Mouse (Mus musculus): ENCODE data around the gene Ppp1r18. TPM values are rescaled to one million over a fixed set of nuclear protein-coding genes. Genes with fewer than 3 reads are reported as not detected.

The Ppp1r18 gene
- polyA plus RNA-seq, 1 experiment from 2014 or later = 24.9 TPM

DNA sequence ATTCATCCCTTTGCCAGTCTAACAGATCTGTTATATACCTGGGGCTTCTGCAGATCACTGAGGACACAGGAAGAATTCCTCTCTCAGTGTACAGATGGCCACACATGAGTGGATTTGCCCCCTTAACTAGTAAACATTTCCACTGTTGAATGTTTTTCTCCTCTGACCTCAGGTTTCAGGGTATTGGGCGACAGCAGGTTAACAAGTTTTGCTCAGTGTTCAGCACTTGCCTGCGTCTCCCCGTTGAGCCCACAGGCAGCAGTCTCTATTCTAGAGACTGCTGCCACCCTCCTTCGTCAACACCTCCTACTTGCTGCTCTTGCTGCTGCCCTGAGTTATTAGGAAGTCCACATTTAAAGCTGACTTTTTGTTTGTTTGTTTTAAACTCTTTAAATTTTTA is 56.3 kb downstream of the Ppp1r18 start:
- Histone ChIP-seq H3K4me3 (replicated peaks; ENCODE audit: low read length) (no peak overlapping the region), H3K9ac (replicated peaks; ENCODE audit: low read depth, low read length) (0 out of 2 replicates have a peak overlapping the region, but pooled peaks have one; percentile 5), H3K4me2 (ENCODE audit: low read length) (no peak overlapping the region), H3K36me3 (ENCODE audit: control insufficient read depth, insufficient read depth) (peaks cover 19% of the 10 kb centered on the region), H3K27me3 (replicated peaks; ENCODE audit: control insufficient read depth, insufficient read depth, low read length) (no peaks in the 10 kb centered on the region), H3K4me1 (replicated peaks; ENCODE audit: control insufficient read depth, insufficient read depth, low read length) (peaks cover 27% of the 10 kb centered on the region), H3K27ac (ENCODE audit: low read length) (no peak overlapping the region), H3K9me3 (ENCODE audit: control insufficient read depth, low read length) (no peaks in the 10 kb centered on the region)
- ATAC-seq = no peak
- 76% methylated on average over 4 of the region's 4 CpGs for WGBS

DNA sequence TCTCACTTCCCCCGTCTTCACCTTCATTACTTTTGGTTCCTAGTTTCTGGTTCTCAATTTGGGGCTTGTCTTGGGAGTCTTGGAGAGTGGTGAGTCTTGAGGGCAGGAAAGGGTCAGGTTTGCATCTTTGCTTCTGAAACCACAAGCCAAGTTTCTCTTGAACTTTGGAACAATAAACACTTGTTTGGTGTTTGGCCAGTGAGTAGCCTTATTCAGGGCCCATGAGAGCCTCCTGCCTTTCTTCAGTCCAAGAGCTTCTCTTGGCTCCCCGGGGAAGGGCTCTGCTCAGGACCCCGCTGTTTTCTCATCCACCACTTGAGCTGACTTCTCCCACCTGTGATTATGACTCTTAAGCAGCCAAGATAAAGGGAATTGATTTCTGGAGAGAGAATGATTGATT is 57.2 kb downstream of the Ppp1r18 start:
- Histone ChIP-seq H3K27me3 (replicated peaks; ENCODE audit: control insufficient read depth, insufficient read depth, low read length) (no peaks in the 10 kb centered on the region), H3K4me3 (replicated peaks; ENCODE audit: low read length) (no peak overlapping the region), H3K36me3 (ENCODE audit: control insufficient read depth, insufficient read depth) (peaks cover 24% of the 10 kb centered on the region), H3K4me1 (replicated peaks; ENCODE audit: control insufficient read depth, insufficient read depth, low read length) (peaks cover 27% of the 10 kb centered on the region), H3K4me2 (ENCODE audit: low read length) (no peak overlapping the region), H3K27ac (ENCODE audit: low read length) (no peak overlapping the region), H3K9ac (replicated peaks; ENCODE audit: low read depth, low read length) (no peak overlapping the region), H3K9me3 (ENCODE audit: control insufficient read depth, low read length) (no peaks in the 10 kb centered on the region)
- WGBS = 83% methylated on average over 3 of the region's 3 CpGs
- ATAC-seq = no peak

DNA sequence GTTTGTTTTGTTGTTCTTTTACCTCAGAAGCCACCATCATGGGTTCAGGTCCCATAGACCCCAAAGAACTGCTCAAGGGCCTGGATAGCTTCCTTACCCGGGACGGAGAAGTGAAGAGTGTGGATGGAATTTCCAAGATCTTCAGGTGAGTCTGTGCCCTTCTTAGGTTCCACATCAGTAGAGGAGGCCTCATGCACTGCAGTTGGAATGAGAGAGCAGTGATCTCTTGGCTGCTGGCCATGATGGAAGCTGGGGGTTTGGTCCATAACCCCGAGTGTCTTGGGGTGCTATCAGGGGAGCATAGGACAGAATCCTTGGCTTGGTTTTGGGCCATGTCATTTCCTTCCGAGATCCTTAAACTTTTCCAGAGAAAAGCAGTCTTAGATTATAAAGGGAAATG is 57.9 kb downstream of the Ppp1r18 start:
- Histone ChIP-seq H3K9ac (replicated peaks; ENCODE audit: low read depth, low read length) (no peak overlapping the region), H3K27me3 (replicated peaks; ENCODE audit: control insufficient read depth, insufficient read depth, low read length) (no peaks in the 10 kb centered on the region), H3K4me3 (replicated peaks; ENCODE audit: low read length) (no peak overlapping the region), H3K36me3 (ENCODE audit: control insufficient read depth, insufficient read depth) (peaks cover 30% of the 10 kb centered on the region), H3K9me3 (ENCODE audit: control insufficient read depth, low read length) (no peaks in the 10 kb centered on the region), H3K27ac (ENCODE audit: low read length) (no peak overlapping the region), H3K4me2 (ENCODE audit: low read length) (no peak overlapping the region), H3K4me1 (replicated peaks; ENCODE audit: control insufficient read depth, insufficient read depth, low read length) (peaks cover 27% of the 10 kb centered on the region)
- WGBS = 95% methylated on average over 4 of the region's 4 CpGs
- no peak for ATAC-seq

MicroRNA genes within 50 kb of the gene (microRNA counts, 519-probe panel; counts per million panel counts)
- microRNA mmu-miR-1894-3p = not detected
- microRNA mmu-miR-1894-5p = 1,894 counts per million, percentile 23 among the panel's probes with 10 or more counts

Small RNA genes lying within 50 kb of the gene (microRNA-seq; reads per million reads assigned to microRNA genes)
- gene Gm28033 (not detected), gene Mir1894 (not detected)

Other genes with a start within 250 kb of the Ppp1r18 start
- gene Gm9573, start 239.0 kb upstream of the Ppp1r18 start, polyA plus RNA-seq (2015; fragmentation: Nextera tagmentation; extraction: Ambion mirVana) = not detected in 2 replicates
- gene Mucl3, start 221.9 kb upstream of the Ppp1r18 start, polyA plus RNA-seq (2015; fragmentation: Nextera tagmentation; extraction: Ambion mirVana) = 0.08 TPM in 1 of 2 replicates, not detected in the other
- 19.0 and 19.8 TPM in 2 replicates for gene Vars2, start 198.0 kb upstream of the Ppp1r18 start, polyA plus RNA-seq (2015; fragmentation: Nextera tagmentation; extraction: Ambion mirVana)
- 34.6 and 35.3 TPM in 2 replicates for gene Gtf2h4, start 191.9 kb upstream of the Ppp1r18 start, polyA plus RNA-seq (2015; fragmentation: Nextera tagmentation; extraction: Ambion mirVana)
- 113 and 116 TPM in 2 replicates for gene Ddr1, start 161.0 kb upstream of the Ppp1r18 start, polyA plus RNA-seq (2015; fragmentation: Nextera tagmentation; extraction: Ambion mirVana)
- gene Ier3, start 43.9 kb upstream of the Ppp1r18 start, polyA plus RNA-seq (2015; fragmentation: Nextera tagmentation; extraction: Ambion mirVana) = 6.4 and 9.9 TPM in 2 replicates
- 83.5 and 89.3 TPM in 2 replicates for gene Flot1, start 42.4 kb upstream of the Ppp1r18 start, polyA plus RNA-seq (2015; fragmentation: Nextera tagmentation; extraction: Ambion mirVana)
- gene Tubb5, start 27.3 kb upstream of the Ppp1r18 start, polyA plus RNA-seq (2015; fragmentation: Nextera tagmentation; extraction: Ambion mirVana) = 1,979 and 2,045 TPM in 2 replicates
- 10.6 and 13.2 TPM in 2 replicates for gene Mdc1, start 24.1 kb upstream of the Ppp1r18 start, polyA plus RNA-seq (2015; fragmentation: Nextera tagmentation; extraction: Ambion mirVana)
- gene Nrm, start 4.3 kb upstream of the Ppp1r18 start, polyA plus RNA-seq (2015; fragmentation: Nextera tagmentation; extraction: Ambion mirVana) = 23.4 and 26.1 TPM in 2 replicates
- gene Dhx16, start 14.2 kb downstream of the Ppp1r18 start, polyA plus RNA-seq (2015; fragmentation: Nextera tagmentation; extraction: Ambion mirVana) = 40.4 and 42.2 TPM in 2 replicates
- gene 2310061I04Rik, start 31.8 kb downstream of the Ppp1r18 start, polyA plus RNA-seq (2015; fragmentation: Nextera tagmentation; extraction: Ambion mirVana) = 34.5 and 49.5 TPM in 2 replicates
- 423 and 493 TPM in 2 replicates for gene Atat1, start 44.5 kb downstream of the Ppp1r18 start, polyA plus RNA-seq (2015; fragmentation: Nextera tagmentation; extraction: Ambion mirVana)
- 50.8 and 55.6 TPM in 2 replicates for gene Mrps18b, start 50.8 kb downstream of the Ppp1r18 start, polyA plus RNA-seq (2015; fragmentation: Nextera tagmentation; extraction: Ambion mirVana)
- gene Ppp1r10, start 50.8 kb downstream of the Ppp1r18 start, polyA plus RNA-seq (2015; fragmentation: Nextera tagmentation; extraction: Ambion mirVana) = 47.0 and 50.7 TPM in 2 replicates
- 88.3 and 89.6 TPM in 2 replicates for gene Abcf1, start 104.2 kb downstream of the Ppp1r18 start, polyA plus RNA-seq (2015; fragmentation: Nextera tagmentation; extraction: Ambion mirVana)
- 61.0 and 65.6 TPM in 2 replicates for gene Gnl1, start 114.3 kb downstream of the Ppp1r18 start, polyA plus RNA-seq (2015; fragmentation: Nextera tagmentation; extraction: Ambion mirVana)
- 78.9 and 93.2 TPM in 2 replicates for gene Prr3, start 114.6 kb downstream of the Ppp1r18 start, polyA plus RNA-seq (2015; fragmentation: Nextera tagmentation; extraction: Ambion mirVana)
- gene H2-T24, start 155.0 kb downstream of the Ppp1r18 start, polyA plus RNA-seq (2015; fragmentation: Nextera tagmentation; extraction: Ambion mirVana) = 4.9 and 6.4 TPM in 2 replicates
- 6.2 and 7.3 TPM in 2 replicates for gene H2-T23, start 167.3 kb downstream of the Ppp1r18 start, polyA plus RNA-seq (2015; fragmentation: Nextera tagmentation; extraction: Ambion mirVana)
- 4.9 and 5.3 TPM in 2 replicates for gene H2-T22, start 177.2 kb downstream of the Ppp1r18 start, polyA plus RNA-seq (2015; fragmentation: Nextera tagmentation; extraction: Ambion mirVana)
- gene Gm6034, start 177.4 kb downstream of the Ppp1r18 start, polyA plus RNA-seq (2015; fragmentation: Nextera tagmentation; extraction: Ambion mirVana) = not detected in 2 replicates
- gene Gm11127, start 192.8 kb downstream of the Ppp1r18 start, polyA plus RNA-seq (2015; fragmentation: Nextera tagmentation; extraction: Ambion mirVana) = 0.16 TPM in 1 of 2 replicates, not detected in the other